Mouse (Mus musculus): Measurements from ENCODE around the gene Dmwd. TPM values are rescaled to one million over a fixed set of nuclear protein-coding genes. Genes with fewer than 3 reads are reported as not detected.
A peak's percentile ranks its signal among the peaks of the same experiment; 100 is the strongest.

Gene Dmwd
- total and polyA plus RNA-seq, 3 experiments = 18.3 to 70.3 (median 51.5) TPM

GRCm38 (mm10) chr7:19119631-19120429 is 43.8 kb downstream of the Dmwd start, which contains the start of gene Fbxo46 (continued):
- no peak for TF ChIP-seq ZC3H11A (IDR thresholded peaks at IDR 0.05; ENCODE audit: low read depth, low read length)
- TF ChIP-seq USF1 (IDR thresholded peaks at IDR 0.05; ENCODE audit: low read depth, low read length) = no peak
- no peak for TF ChIP-seq UBTF (IDR thresholded peaks at IDR 0.05; ENCODE audit: borderline replicate concordance, insufficient read depth, low read depth, low read length)
- TF ChIP-seq SMC3 (IDR thresholded peaks at IDR 0.05; ENCODE audit: low read depth, low read length) = no peak
- TF ChIP-seq MAZ (IDR thresholded peaks at IDR 0.05; ENCODE audit: low read depth, low read length) = peak; percentile 82; the same call in 1 of the 2 replicates
- peak; percentile 74 to 97 for TF ChIP-seq POLR2A (IDR thresholded peaks at IDR 0.05; ENCODE audit: control insufficient read depth in 1 of 2, insufficient read depth in 1 of 2, low read depth in 1 of 2, low read length in 2 of 2, poor library complexity in 1 of 2)
- no peak for TF ChIP-seq E2F4 (IDR thresholded peaks at IDR 0.05; ENCODE audit: borderline replicate concordance, low read depth, low read length)
- peak; percentile 96 for TF ChIP-seq POLR2AphosphoS2 (IDR thresholded peaks at IDR 0.05; ENCODE audit: low read length)
- TF ChIP-seq GABPA (IDR thresholded peaks at IDR 0.05; ENCODE audit: low read depth, low read length) = no peak
- TF ChIP-seq RAD21 (IDR thresholded peaks at IDR 0.05; ENCODE audit: low read depth, low read length) = no peak
- peak; percentile 98 for TF ChIP-seq KAT2A (conservative IDR thresholded peaks at IDR 0.05; ENCODE audit: low read depth, low read length)

DNA sequence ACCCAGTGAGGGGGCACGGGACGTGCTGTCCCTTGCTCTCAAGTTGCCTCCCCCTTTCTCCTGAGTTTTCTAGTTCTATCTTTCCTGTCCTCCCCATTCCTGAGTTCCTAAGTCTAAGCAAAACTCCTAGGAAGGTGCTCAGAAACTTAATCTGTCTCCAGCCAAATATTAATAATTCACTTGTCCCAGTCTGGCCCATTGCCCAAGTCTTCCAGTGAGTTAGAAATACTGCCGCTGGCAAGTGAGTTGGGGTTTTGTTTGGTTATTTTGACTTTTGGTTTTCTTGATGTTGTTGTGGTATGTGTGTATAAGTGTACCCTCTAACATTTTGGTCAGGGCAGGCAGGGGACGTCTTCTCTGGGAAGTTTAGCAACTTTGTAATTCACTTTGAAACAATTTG is 45.7 kb downstream of the Dmwd start:
- H3K4me1 ChIP-seq (ENCODE audit: control insufficient read depth in 1 of 2, insufficient read depth in 2 of 2, low read length in 2 of 2) = peaks cover 2 to 9% of the 10 kb centered on the region in 2 experiments; a peak in 3 of 4 replicates
- H3K27me3 ChIP-seq (ENCODE audit: control insufficient read depth in 1 of 2, insufficient read depth in 2 of 2, low read length in 2 of 2) = no peaks in the 10 kb centered on the region
- no peaks in the 10 kb centered on the region for H3K9me3 ChIP-seq (replicated peaks; ENCODE audit: insufficient read depth, low read length)
- TF ChIP-seq E2F4 (IDR thresholded peaks at IDR 0.05; ENCODE audit: borderline replicate concordance, low read depth, low read length) = no peak
- no peak for TF ChIP-seq ZKSCAN1 (IDR thresholded peaks at IDR 0.05; ENCODE audit: low read depth, low read length)
- TF ChIP-seq MAZ (IDR thresholded peaks at IDR 0.05; ENCODE audit: low read depth, low read length) = no peak
- no peak for TF ChIP-seq POLR2A (IDR thresholded peaks at IDR 0.05; ENCODE audit: control insufficient read depth in 1 of 2, insufficient read depth in 1 of 2, low read depth in 1 of 2, low read length in 2 of 2, poor library complexity in 1 of 2)
- no peak for TF ChIP-seq POLR2AphosphoS5 (IDR thresholded peaks at IDR 0.05; ENCODE audit: borderline replicate concordance, low read depth, low read length)
- TF ChIP-seq USF1 (IDR thresholded peaks at IDR 0.05; ENCODE audit: low read depth, low read length) = no peak
- TF ChIP-seq SIN3A (IDR thresholded peaks at IDR 0.05; ENCODE audit: low read length) = no peak
- no peak for TF ChIP-seq MYC (IDR thresholded peaks at IDR 0.05; ENCODE audit: low read depth, low read length)
- no peak for TF ChIP-seq NELFE (IDR thresholded peaks at IDR 0.05; ENCODE audit: low read depth, low read length)
- no peak for TF ChIP-seq BHLHE40 (IDR thresholded peaks at IDR 0.05; ENCODE audit: borderline replicate concordance, low read depth, low read length)
- no peak for TF ChIP-seq ZMIZ1 (IDR thresholded peaks at IDR 0.05; ENCODE audit: low read depth, low read length)
- TF ChIP-seq MEF2A (IDR thresholded peaks at IDR 0.05; ENCODE audit: extremely low read depth, insufficient replicate concordance, low read depth, low read length, poor library complexity, severe bottlenecking) = no peak
- TF ChIP-seq NRF1 (IDR thresholded peaks at IDR 0.05; ENCODE audit: insufficient read depth, low read depth, low read length, poor library complexity, severe bottlenecking) = no peak
- no peak for TF ChIP-seq ZC3H11A (IDR thresholded peaks at IDR 0.05; ENCODE audit: low read depth, low read length)
- no peak for TF ChIP-seq ETS1 (IDR thresholded peaks at IDR 0.05; ENCODE audit: low read depth, low read length)
- TF ChIP-seq UBTF (IDR thresholded peaks at IDR 0.05; ENCODE audit: borderline replicate concordance, insufficient read depth, low read depth, low read length) = no peak
- H3K9ac ChIP-seq (ENCODE audit: control insufficient read depth, low read depth, low read length, poor library complexity, severe bottlenecking) = no peak overlapping the region
- no peak overlapping the region for H3K4me3 ChIP-seq (ENCODE audit: control insufficient read depth in 1 of 2, insufficient read depth in 1 of 2, low read depth in 2 of 2, low read length in 2 of 2)
- no peak for DNase-seq (ENCODE audit: low read depth, low spot score)
- H3K36me3 ChIP-seq (ENCODE audit: control insufficient read depth in 1 of 2, insufficient read depth in 2 of 2, low read length in 2 of 2) = peaks cover 0 to 11% of the 10 kb centered on the region in 2 experiments; a peak in 2 of 4 replicates
- H3K27ac ChIP-seq (ENCODE audit: control insufficient read depth, low read depth, low read length) = no peak overlapping the region
- peaks cover 16% of the 10 kb centered on the region for H3K79me2 ChIP-seq (ENCODE audit: control insufficient read depth, insufficient read depth, low read length, poor library complexity)

All from MEL (cell line).